Mouse (Mus musculus): ENCODE results near the gene Ikzf4. TPM values are rescaled to one million over a fixed set of nuclear protein-coding genes. Genes with fewer than 3 reads are reported as not detected.
"Not testable (repeated sequence)": the region's sequence is repeated elsewhere in the genome, so short reads cannot be mapped to it uniquely, and the experiment has no call there.

Gene Ikzf4
- polyA plus RNA-seq, 1 experiment from 2014 or later: 8.3 TPM

- peak overlapping the region; percentile 45 for H3K4me2 ChIP-seq (replicated peaks)
- peak overlapping the region; percentile 29; the same call in 1 of the 2 replicates for H3K9ac ChIP-seq
- no peak overlapping the region for H3K4me3 ChIP-seq
- H3K27me3 ChIP-seq (replicated peaks): no peaks in the 10 kb centered on the region
- H3K9me3 ChIP-seq: no peaks in the 10 kb centered on the region
- ATAC-seq (ENCODE audit: low FRiP score, low read depth): 0 out of 2 replicates have a peak, but pooled peaks have one; percentile 9
- no peak overlapping the region for H3K27ac ChIP-seq
- 41% methylated on average over 6 of the region's 6 CpGs for WGBS
- peaks cover 51% of the 10 kb centered on the region for H3K36me3 ChIP-seq
- H3K4me1 ChIP-seq: peaks cover 14% of the 10 kb centered on the region; the same call in 1 of the 2 replicates
Observed at GRCm38 (mm10) chr10:128636561-128636960, 9.2 kb downstream of the Ikzf4 start.

DNA sequence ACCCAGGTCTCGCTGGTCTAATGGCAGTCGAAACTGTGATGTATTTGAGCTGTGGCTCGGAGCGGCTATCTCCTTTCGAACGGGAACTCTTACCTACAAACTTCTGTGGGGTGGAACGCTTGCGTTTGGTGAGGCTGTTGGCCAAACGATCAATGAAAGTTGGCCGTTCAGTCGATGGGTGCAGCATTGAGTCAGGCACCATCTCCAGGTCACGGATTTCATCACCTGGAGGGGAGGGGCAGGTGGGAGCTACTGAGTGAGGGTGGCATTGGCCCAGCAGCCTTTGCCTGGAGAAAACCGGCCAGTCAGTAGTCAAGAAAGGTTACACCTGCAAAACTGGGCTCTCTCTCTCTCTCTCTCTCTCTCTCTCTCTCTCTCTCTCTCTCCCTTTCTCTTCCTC is 10.1 kb downstream of the Ikzf4 start:
- no peak overlapping the region for H3K27ac ChIP-seq
- ATAC-seq (ENCODE audit: low FRiP score, low read depth): no peak
- H3K27me3 ChIP-seq (replicated peaks): no peaks in the 10 kb centered on the region
- H3K4me2 ChIP-seq (replicated peaks): no peak overlapping the region
- H3K4me3 ChIP-seq: no peak overlapping the region
- H3K9ac ChIP-seq: no peak overlapping the region
- H3K36me3 ChIP-seq: peaks cover 44% of the 10 kb centered on the region
- H3K9me3 ChIP-seq: no peaks in the 10 kb centered on the region
- 95% methylated on average over 13 of the region's 13 CpGs for WGBS
- peaks cover 14% of the 10 kb centered on the region; the same call in 1 of the 2 replicates for H3K4me1 ChIP-seq

GRCm38 (mm10) chr10:128631571-128631970 is 14.2 kb downstream of the Ikzf4 start:
- H3K9me3 ChIP-seq: no peaks in the 10 kb centered on the region
- no peak for ATAC-seq (ENCODE audit: low FRiP score, low read depth)
- no peak overlapping the region for H3K9ac ChIP-seq

GRCm38 (mm10) chr10:128630306-128630705 is 15.5 kb downstream of the Ikzf4 start:
- WGBS: 84% methylated on average over 5 of the region's 5 CpGs
- H3K36me3 ChIP-seq: peaks cover 15% of the 10 kb centered on the region
- not testable (repeated sequence) for H3K27me3 ChIP-seq (replicated peaks); H3K27ac ChIP-seq; H3K9ac ChIP-seq; ATAC-seq (ENCODE audit: low FRiP score, low read depth); H3K4me2 ChIP-seq (replicated peaks); H3K9me3 ChIP-seq; H3K4me1 ChIP-seq; H3K4me3 ChIP-seq

More at GRCm38 (mm10) chr10:128631571-128631970, 14.2 kb downstream of the Ikzf4 start:
- peaks cover 3% of the 10 kb centered on the region; the same call in 1 of the 2 replicates for H3K4me1 ChIP-seq
- H3K4me2 ChIP-seq (replicated peaks): no peak overlapping the region
- H3K27ac ChIP-seq: no peak overlapping the region
- peaks cover 26% of the 10 kb centered on the region for H3K36me3 ChIP-seq
- WGBS: 28% methylated on average over 6 of the region's 6 CpGs
- H3K27me3 ChIP-seq (replicated peaks): no peaks in the 10 kb centered on the region
- H3K4me3 ChIP-seq: no peak overlapping the region

- Histone ChIP-seq H3K27me3 (replicated peaks) (no peaks in the 10 kb centered on the region), H3K4me2 (replicated peaks) (no peak overlapping the region), H3K36me3 (peaks cover 19% of the 10 kb centered on the region), H3K9ac (no peak overlapping the region), H3K27ac (no peak overlapping the region), H3K9me3 (no peaks in the 10 kb centered on the region), H3K4me1 (peaks cover 9% of the 10 kb centered on the region), H3K4me3 (no peak overlapping the region)
- WGBS: 78% methylated on average over 2 of the region's 2 CpGs
- ATAC-seq (ENCODE audit: low FRiP score, low read depth): no peak
Observed at GRCm38 (mm10) chr10:128629746-128630145, 16.0 kb downstream of the Ikzf4 start.

GRCm38 (mm10) chr10:128627398-128628317 is 18.1 kb downstream of the Ikzf4 start:
- Histone ChIP-seq H3K4me1 (peaks cover 9% of the 10 kb centered on the region), H3K9me3 (no peaks in the 10 kb centered on the region), H3K9ac (no peak overlapping the region), H3K27me3 (replicated peaks) (no peaks in the 10 kb centered on the region), H3K27ac (no peak overlapping the region), H3K4me3 (no peak overlapping the region), H3K36me3 (peaks cover 25% of the 10 kb centered on the region), H3K4me2 (replicated peaks) (no peak overlapping the region)
- ATAC-seq (ENCODE audit: low FRiP score, low read depth): no peak; the same call in 1 of the 2 replicates
- WGBS: 86% methylated on average over 10 of the region's 10 CpGs

DNA sequence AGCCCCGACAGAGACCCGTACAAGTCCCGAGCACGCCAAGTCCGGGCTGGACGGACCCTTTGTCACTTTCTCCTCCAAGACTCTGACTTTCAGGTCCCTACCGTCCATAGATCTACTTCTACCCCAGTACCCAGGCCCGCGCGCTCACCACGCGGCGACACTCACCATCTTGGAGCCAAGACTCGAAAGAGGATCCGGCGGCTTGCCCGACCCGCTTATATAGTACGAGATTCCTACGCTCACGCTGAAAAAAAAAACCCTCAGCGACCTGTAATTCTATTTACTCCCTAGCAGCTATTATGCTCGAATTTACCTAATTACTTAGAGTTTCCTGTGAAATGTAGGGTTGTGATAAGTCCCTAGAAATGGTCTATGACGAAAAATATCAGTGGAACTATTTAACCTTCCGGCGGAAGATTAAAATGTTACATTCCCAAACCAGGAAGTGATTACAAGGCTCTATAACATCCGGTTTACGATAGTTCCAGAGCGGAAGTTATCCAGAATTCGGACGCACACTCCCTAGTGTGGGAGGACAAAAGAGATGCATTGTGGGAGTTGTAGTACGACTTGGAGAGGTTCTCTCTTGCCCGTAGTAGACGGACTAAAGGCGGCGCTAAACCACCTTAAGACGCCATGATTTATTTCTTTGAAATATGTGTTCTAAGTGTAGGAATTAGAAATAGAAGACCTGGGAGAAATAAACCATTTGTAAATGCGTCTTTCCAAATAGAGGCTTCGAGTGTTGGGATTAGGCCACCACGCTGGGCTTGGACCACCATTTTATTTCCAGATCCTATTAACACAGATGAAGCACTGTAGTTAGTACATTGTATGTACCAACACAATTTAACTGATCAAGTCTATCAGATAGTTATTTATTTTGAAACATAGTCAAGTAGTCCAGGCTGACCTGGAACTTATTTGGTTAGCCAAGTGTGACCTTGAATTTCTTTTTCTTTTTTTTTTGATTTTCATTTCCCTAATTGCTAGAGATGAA is 19.2 kb downstream of the Ikzf4 start, which contains the start of gene Rps26:
Rps26 (minus strand) TSS at position 437 of the 1,000 bp plus-strand sequence.
- Histone ChIP-seq H3K36me3 (peaks cover 26% of the 10 kb centered on the region), H3K4me1 (peaks cover 9% of the 10 kb centered on the region), H3K27ac (no peak within 1 kb of the TSS), H3K4me3 (peak within 1 kb of the TSS; percentile 82), H3K4me2 (replicated peaks) (peak within 1 kb of the TSS; percentile 80), H3K9me3 (no peaks in the 10 kb centered on the region), H3K27me3 (replicated peaks) (no peaks in the 10 kb centered on the region), H3K9ac (peak within 1 kb of the TSS; percentile 88)
- ATAC-seq (ENCODE audit: low FRiP score, low read depth): peak; percentile 97
- WGBS: under 1% methylated on average over 40 of the region's 40 CpGs

DNA sequence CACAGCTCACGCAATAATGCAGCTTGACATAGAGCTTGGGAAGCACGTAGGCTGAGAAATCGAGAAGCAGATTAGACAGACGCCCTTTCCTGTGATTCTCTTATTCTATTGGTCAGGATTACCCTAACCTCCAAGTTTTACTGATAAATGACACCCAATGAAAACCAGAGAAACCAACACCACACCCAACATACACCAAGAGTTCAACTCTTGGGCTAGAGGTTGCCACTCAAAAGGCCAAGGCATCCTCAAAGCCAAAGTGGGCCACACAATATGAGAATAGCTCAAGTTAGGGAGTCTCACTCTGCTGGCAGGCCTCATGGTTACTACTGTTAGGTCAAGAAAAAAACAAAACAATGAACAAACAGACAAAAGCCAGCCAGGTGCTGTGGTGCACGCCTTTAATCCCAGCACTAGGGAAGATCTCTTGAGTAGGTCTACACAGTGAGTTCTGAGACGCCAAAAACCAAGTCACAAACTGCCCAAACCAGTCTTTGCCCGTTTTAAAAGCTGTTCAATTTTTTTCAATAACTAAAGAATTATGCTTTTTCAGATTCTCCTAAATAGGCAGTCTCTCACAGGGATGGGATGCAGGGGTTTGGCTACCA is 20.4 kb downstream of the Ikzf4 start:
- Histone ChIP-seq H3K36me3 (peaks cover 26% of the 10 kb centered on the region), H3K4me2 (replicated peaks) (peak overlapping the region; percentile 80), H3K9ac (peak overlapping the region; percentile 88), H3K4me3 (peak overlapping the region; percentile 82), H3K9me3 (no peaks in the 10 kb centered on the region), H3K27ac (no peak overlapping the region), H3K27me3 (replicated peaks) (no peaks in the 10 kb centered on the region), H3K4me1 (peaks cover 9% of the 10 kb centered on the region)
- WGBS: 47% methylated on average over 7 of the region's 7 CpGs
- no peak for ATAC-seq (ENCODE audit: low FRiP score, low read depth)

GRCm38 (mm10) chr10:128623106-128623613 is 22.6 kb downstream of the Ikzf4 start:
- 84% methylated on average over 4 of the region's 4 CpGs for WGBS
- not testable (repeated sequence) for H3K4me1 ChIP-seq; H3K4me2 ChIP-seq (replicated peaks); H3K27me3 ChIP-seq (replicated peaks); H3K9me3 ChIP-seq; H3K4me3 ChIP-seq; H3K27ac ChIP-seq; H3K9ac ChIP-seq; ATAC-seq (ENCODE audit: low FRiP score, low read depth)
- peaks cover 26% of the 10 kb centered on the region for H3K36me3 ChIP-seq

GRCm38 (mm10) chr10:128622702-128623101 is 23.1 kb downstream of the Ikzf4 start:
- no peaks in the 10 kb centered on the region for H3K27me3 ChIP-seq (replicated peaks)

DNA sequence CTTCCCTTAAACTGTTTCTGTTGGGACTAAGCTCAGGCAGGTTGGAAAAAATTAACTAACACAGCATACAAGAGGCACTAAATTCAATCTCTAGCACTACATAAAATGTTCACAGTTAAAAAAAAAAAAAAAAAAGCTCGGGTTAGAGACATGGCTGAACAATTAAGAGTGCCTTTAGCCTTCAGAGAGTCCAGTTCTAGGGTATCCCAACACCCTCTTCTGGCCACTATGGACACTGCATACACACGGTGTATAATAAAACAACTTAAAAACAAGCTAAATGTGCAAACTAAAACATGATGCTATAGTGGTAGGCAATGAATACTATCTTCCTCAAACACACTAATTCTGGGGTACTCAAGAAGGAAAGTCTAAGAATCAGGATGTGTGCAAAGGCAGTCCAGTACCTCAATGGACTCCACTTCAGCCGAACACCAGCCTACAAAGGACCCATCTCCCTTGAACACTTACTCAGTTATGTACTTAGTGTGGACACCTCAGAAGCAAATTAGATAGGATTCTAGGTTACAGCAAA is 23.7 kb downstream of the Ikzf4 start:
- no peak overlapping the region for H3K4me2 ChIP-seq (replicated peaks)
- WGBS: 80% methylated on average over 3 of the region's 3 CpGs

More at GRCm38 (mm10) chr10:128622702-128623101, 23.1 kb downstream of the Ikzf4 start:
- ATAC-seq (ENCODE audit: low FRiP score, low read depth): no peak
- no peak overlapping the region for H3K9ac ChIP-seq
- H3K27ac ChIP-seq: no peak overlapping the region
- 83% methylated on average over 4 of the region's 4 CpGs for WGBS
- H3K4me2 ChIP-seq (replicated peaks): no peak overlapping the region
- H3K9me3 ChIP-seq: no peaks in the 10 kb centered on the region
- H3K4me1 ChIP-seq: peaks cover 9% of the 10 kb centered on the region
- H3K4me3 ChIP-seq: no peak overlapping the region
- peaks cover 26% of the 10 kb centered on the region for H3K36me3 ChIP-seq

More for the DNA sequence above, 23.7 kb downstream of the Ikzf4 start:
- no peak overlapping the region for H3K27ac ChIP-seq
- no peak overlapping the region for H3K9ac ChIP-seq
- no peak for ATAC-seq (ENCODE audit: low FRiP score, low read depth)
- H3K36me3 ChIP-seq: peaks cover 26% of the 10 kb centered on the region
- no peak overlapping the region for H3K4me3 ChIP-seq
- no peaks in the 10 kb centered on the region for H3K27me3 ChIP-seq (replicated peaks)
- peaks cover 9% of the 10 kb centered on the region for H3K4me1 ChIP-seq
- H3K9me3 ChIP-seq: no peaks in the 10 kb centered on the region
